Mouse (Mus musculus) heart, adult 2 months (tissue): ENCODE results near the gene Naaladl2.

Experiments used
- CTCF ChIP-seq: fragments of 200-600 bp; IDR thresholded peaks from 2 replicates; pipeline ENCODE4 v1.8.1; 2022; ENCODE audit warnings: antibody characterized with exemption, mild to moderate bottlenecking, moderate library complexity
- EP300 ChIP-seq: fragments of 200-500 bp; IDR thresholded peaks from 2 replicates; pipeline ENCODE4 v1.6.1; 2011; ENCODE audit warnings: low read depth, low read length, control low read depth; ENCODE audit not compliant: insufficient read depth
- POLR2A ChIP-seq: fragments of 200-500 bp; IDR thresholded peaks from 2 replicates; pipeline ENCODE4 v1.6.1; 2011; ENCODE audit warnings: mild to moderate bottlenecking, low read depth, low read length, control low read depth; ENCODE audit not compliant: insufficient read depth

DNA sequence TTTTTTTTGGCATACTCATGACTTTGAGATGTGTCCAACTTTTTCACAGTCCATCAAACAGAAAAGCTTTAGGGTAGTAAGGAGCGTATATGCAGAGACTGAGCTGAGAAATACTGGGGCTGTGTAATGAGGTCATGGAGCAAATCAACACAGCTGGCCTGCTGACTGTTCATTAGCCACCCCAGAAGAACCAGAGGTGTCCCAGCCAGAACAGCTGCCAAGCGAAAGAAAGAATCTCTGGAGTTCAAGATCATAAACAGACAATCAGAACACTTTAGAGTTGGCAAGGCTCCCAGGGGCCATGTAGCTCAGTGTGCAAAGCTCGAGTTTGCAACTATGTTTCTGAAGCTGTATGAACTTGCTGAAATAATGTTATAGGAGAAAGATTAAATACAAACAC is 35.1 kb downstream of the Naaladl2 start:
- TF ChIP-seq EP300 (no peak), CTCF (no peak), POLR2A (no peak)
